Mouse (Mus musculus): ENCODE measurements around the gene Eci1.

The Eci1 gene

DNA sequence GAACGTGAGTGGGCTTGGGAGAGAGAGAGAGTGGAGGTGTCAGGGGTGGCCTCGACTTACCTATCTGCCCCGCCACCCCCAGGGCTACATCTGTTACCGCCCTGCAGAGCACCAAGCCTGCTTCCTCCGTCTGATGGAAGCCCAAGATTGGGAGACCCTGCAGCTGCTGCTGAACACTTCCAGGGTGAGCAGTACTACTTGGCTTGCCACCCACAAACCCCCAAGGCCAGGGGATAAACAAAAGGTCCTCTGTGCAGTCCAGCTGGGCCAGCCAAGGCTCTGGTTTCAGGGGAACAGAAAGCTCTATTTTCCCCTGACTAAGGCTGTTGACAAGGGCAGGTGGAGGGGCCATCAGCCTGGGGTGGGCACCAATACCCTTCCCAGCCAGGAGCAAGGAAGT is 48.1 kb downstream of the Eci1 start:
- DNase-seq: no peak

DNA sequence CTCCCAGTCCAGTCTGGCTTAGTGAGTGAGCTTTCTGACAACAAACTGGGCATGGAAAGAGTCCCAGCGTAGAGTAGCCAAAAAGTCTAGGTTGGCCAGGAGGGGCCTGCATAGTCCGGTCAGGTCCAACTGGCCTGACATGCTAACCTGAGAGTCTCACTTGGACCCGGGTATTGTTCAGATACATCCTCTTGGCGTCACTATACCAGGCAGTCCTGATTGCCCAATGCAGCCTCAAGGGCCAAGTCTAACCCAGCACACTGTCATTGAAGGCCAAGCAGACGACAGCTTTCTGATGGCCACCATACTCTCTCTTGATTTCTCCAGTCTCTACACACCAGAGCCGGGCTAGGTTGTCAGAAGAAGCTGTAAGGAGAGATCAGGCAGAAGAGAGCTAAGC is 49.1 kb downstream of the Eci1 start:
- no peak for DNase-seq

DNA sequence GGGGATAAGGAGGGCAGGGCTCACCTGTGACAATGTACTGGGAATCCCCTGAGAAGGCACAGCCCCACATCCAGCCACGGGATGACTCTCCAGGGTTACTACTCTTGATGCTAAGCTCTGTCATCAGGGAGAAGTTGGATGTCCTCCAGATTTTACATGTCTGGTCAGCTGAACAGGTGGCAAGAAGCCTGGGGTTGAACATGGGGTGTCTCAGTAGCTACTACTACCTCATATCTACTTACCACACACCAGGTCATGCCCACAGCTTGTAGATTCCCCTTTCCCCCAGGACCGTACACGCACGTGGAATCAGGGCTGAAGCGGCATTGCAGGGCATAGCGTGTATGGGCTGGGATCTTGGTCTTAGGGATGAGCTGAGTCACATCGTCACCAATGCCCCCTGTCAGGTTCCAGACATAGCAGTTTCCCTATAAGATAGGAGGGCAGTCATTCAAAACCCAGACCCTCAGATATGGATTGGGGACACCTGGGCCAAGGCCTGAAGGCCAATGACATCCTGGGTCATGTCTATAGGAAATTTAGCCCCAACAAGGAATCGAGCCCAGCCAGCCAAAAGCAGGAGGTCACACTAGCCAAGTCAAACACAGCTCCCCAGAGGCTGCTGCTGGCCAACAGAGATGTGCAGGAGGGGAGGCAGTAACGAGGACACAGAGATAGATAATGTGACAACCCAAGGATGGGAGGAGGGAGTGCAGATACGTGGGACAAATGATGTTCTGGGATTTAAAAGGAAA is 49.8 kb downstream of the Eci1 start:
- DNase-seq: no peak

DNA sequence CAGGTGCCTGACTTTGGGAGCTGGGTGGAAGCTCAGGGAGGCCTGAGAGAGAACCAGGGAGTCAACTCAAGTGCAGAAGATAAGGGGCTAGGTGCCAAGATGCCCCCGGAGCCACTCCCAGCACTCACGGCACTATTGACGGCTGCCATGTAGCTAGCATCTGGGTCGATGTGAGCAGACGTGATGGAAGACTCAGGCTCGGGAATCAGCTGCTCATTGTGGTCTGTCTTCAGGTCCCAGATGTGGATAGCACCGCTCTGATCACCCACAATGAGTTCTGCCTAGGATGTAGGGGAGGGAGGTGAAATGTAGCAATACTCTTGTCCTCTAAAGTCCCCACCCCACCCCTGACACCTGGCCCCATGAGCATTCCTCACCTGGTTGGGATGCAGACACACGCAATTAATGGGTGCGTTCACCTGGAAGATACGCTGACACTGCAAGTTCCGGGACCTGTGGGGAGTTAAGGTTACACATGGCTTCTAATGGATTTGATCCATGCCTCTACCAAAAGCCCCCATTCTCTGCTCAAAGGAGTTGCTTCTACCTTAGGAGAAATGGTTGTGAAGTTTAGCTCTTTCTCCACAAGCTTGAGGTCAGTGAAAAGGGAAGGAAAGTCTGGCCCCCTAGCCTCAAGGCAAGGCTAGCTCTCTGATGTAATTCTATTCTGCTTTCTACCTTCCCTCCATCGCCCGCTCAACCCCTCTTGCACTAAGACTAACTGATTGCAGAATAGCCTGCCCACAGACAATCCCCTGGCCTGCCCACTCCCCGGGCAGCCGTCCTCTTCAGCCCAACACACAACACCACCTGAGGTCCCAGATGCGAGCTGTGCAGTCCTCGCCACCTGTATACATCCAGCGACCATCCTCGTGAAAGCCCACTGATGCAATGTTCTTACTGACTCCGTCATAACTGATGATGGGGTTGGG is 50.9 kb downstream of the Eci1 start:
- DNase-seq: no peak

DNA sequence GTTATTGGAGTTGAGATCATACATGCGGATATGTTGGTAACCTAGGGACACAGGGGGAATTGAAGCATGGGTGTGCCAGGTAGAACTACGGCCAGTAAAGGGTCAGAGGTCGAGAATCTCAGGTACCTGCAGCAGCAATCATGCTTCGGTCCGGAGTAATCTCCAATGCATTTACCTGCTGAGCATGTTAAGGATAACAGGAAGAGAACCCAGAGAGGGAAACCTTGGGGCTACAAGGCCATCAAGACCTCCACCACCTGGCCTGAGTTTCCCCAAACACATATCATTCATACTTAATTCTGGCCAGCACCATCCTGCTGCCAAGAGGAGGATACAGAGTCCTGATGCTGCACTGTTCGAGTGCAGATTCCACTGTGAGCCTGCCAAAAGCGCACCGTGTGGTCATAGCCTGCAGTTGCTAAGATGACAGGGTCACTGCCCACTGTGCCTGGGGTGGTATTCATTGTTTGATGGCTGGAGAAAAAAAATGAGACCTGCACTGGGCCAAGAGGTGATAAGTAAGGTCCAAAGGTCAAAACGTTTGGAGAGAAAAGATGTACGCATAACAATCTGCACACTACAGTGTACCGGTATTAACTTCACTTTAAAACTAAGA is 51.7 kb downstream of the Eci1 start:
- DNase-seq: no peak

DNA sequence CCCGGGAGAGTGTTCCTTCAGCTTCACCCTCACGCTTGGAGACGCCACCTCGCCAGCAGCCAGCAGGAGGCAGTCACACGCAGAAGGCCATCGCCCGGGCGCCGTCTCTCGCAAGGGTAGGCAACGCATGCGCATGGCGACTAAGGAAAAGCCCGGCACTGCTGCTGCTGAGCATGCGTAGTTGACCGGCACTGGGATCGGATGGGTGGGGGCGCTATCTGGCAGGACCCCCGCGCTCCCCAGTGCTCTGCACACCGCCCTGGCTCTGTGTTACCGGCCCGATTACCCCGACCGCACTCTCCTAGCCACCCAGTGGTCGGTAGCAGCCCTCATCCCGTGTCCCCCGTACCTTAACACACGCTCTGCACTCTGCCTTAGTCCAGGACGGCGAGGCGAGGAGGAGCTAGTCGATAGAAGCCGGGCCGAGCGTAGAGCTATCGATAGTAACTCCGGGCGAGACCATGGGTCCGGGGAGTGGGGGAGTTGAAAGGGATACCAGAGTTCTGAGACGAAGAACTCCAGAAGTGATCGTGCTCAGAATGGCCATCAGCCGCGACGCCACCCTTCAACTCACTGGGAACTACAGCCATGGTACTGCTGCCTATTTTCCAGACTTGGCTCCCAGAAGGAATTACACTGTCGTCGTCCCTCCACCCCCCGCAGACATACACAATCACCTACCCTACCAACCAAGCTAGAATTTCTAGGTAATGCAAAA is 52.4 kb downstream of the Eci1 start, which contains the start of gene Mlst8:
Gene Mlst8, minus strand, starts transcription at position 416 of the 718 bp plus-strand sequence.
- peak; percentile 93 to 96 for DNase-seq

DNA sequence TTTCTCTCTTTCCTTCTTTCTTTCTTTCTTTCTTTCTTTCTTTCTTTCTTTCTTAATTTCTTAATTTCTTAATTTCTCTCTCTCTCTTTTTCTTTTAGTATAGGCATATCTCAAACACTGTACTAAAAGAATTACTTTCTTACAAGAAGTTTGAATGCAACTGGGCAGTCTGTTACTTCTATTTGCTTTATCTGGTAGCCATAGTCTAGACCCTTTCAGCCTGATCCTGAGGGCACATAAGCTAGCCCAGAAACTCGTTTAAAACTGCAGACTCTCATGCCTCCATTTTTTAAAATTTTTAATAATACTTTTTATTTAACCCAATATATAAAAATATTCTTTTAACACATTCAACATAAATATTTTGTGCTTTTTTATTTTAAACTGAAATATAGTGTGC is 53.0 kb downstream of the Eci1 start:
- no peak for DNase-seq

DNA sequence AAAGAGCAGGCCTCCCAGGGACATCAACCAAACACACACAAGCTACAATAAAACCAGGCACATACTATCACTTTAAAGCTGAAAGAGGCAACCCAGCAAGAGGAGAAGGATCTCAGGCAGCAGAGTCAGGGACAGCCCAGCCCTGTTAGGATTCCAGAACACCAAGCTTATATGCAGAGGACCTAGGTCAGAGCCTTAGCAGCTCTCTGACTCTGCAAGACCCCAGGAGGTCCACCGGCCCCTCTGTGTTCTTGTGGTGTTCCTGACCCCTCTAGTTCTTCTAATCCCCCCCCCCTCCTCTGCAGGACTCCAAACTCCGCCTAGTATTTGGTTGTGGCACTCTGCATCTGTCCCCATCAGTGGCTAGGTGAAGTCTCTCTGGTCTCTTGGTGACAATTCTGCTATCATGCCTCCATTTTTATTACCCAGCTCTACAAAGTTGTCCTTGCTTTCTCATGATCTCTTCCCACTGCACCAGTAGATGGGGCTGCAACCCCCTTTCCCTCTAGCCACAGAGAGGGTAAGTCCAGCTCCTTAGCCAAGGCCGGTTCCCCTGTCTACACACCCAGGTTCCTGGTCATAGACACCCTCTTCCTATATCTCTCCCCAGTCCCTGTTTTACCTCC is 53.9 kb downstream of the Eci1 start:
- DNase-seq: no peak

DNA sequence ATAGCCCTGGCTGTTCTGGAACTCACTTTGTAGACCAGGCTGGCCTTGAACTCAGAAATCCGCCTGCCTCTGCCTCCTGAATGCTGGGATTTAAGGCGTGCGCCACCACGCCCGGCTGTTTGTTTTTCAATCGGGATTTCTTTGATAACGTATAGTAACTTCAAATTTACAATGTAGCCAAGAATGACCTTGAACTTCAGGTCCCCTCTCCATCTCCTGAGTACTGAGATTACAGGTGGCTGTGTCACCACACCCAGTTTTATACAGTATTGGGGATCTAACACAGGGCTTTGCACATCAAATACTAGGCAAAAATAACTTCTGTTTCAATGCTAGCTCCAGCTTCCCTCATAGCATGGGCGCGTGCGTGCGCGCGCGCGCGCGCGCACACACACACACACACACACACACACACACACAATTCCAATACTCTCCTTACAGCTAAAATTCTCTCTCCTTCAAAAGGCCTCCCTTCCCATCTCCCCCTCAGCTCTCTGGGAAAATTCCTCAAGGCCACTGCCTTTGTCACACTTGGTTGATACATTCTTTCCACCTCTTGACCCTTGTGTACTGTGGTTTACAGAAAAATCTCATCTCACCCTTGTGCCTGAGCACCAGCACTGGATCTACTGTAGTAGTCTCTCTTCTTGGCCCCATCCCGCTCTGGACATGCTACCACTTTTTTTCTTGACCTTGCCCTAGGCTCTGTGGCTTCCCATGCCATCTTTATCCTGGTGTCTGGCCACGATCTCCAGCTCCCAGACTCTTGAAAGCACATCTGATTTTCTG is 54.8 kb downstream of the Eci1 start:
- DNase-seq: no peak

DNA sequence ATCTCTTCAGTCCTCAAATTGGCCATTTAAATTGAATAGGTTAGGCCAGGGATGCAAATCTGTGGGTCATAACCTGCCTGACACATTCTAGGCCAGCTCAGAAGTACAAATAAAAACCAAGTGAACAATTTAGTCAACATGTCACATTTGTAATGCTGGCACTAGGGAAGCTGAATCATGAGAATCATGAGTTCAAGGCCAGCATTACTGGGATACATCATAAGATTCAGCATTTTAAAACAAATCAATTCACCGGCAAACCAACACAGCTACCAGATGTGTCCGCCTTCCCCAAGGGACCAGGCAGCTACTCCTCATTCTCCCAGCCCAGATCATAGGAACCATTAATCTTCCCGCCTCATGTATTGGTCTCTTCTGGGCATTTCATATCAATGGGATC is 57.1 kb downstream of the Eci1 start:
- DNase-seq: no peak

DNA sequence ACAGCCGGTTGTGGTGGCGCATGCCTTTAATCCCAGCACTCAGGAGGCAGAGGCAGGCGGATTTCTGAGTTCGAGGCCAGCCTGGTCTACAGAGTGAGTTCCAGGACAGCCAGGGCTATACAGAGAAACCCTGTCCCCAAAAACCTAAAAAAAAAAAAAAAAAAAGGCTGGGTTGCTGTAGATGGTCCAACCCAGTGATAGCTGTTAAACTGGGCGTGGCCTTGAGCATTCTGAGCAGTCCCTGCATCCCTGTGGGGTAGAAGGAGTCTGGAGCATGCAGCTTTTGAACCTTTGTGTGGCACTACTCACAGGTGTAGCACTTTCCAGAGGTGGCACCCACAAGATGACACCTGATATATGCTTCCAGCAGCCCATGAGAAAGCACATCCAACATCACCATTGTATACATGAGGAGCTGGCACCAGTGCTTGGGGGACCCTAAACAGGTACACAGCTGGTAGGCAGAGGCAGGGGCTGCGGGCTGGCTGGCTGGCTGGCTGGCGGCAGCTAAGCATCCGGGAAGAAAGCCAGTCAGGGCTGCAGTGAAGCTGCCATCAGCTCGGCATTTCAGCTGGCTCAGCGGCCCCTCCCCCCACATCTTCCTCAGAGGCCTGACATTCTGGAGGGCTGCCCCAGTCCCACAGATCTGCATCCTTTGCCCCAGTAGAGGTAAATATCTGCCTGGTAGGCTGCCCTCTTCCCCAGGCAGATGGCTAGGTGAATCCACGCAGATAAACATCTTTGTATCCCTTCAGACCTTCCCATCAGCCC is 58.8 kb downstream of the Eci1 start:
- DNase-seq: no peak

DNA sequence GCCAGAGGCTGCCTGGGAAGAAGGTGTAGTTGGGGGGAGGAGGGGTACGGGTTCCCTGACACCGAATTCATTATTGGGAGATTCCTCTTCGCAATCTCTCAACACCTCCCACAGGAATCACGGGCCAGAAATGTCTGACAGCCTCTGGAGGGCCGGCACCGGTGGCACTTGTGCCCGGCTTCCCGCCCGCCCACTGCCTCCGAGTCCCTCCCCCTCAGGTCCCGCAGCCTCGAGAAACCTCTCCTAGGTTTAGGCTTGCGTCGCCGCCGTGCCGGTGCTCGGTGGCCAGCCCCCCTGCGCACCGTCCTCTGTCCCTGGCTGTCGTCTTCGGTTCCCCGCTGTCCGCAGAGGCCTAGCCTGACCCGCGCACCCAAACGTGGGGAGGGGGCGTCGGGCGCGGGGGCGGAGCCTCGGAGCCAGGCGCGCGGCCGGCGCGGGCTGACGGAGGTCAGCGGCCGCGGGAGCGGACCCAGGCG is 61.8 kb downstream of the Eci1 start, which contains the start of gene Caskin1:
Gene Caskin1, plus strand, starts transcription at position 416 of the 476 bp plus-strand sequence.
- no peak for DNase-seq

DNA sequence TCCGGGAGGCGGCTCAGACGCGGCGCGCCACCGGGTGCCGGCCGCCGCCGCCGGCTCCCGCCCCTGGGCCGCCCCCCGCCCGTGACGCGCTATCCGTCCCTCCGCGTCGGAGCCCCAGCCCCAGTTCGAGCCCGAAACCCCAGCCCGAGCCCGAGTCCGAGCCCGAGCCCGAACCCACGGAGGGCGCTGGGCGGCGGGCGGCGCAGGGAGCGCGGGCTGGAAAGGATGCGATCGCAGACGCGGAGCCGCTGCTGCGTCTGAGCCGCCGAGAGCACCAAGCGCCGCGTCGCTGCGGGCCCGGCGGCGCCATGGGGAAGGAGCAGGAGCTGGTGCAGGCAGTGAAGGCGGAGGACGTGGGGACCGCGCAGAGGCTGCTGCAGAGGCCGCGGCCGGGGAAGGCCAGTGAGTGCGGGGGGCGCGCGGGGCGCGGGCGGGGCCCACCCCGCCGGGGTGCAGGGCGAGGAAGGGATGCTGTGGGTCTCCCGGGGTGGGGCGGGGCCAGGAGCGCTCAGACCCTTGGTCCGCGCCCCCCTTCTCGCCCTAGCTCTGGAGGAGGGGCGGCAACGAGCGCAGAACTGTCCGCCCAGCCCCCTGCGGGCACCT is 62.3 kb downstream of the Eci1 start:
- no peak for DNase-seq

Data from spleen, adult 18-20 months (tissue).